Mouse (Mus musculus) CH12.LX (cell line): ENCODE results near the gene Mrgprg. TPM values are rescaled to one million over a fixed set of nuclear protein-coding genes. Genes with fewer than 3 reads are reported as not detected.

Source experiments
- DNase-seq: peaks from one replicate; pipeline ENCODE4 v3.0.0-alpha.2; 2013; ENCODE audit errors: extremely low read depth
- H3K27ac ChIP-seq: 2 replicates; pipeline ENCODE4 v1.5.1; 2012; ENCODE audit warnings: low read depth, mild to moderate bottlenecking, control low read depth, moderate library complexity; ENCODE audit not compliant: insufficient read depth
- H3K27me3 ChIP-seq: replicated peaks from 2 replicates; pipeline ENCODE3; 2012; ENCODE audit warnings: inconsistent platforms
- H3K36me3 ChIP-seq, 2 experiments: replicated peaks in 1 of 2; 2 replicates each; pipeline versions ENCODE3 to v1.6.1; 2012; ENCODE audit warnings: inconsistent platforms in 1 of 2, low read length in 1 of 2, mild to moderate bottlenecking in 1 of 2, mixed read lengths in 1 of 2, moderate library complexity in 1 of 2; ENCODE audit not compliant: control insufficient read depth in 1 of 2, insufficient read depth in 1 of 2
- H3K4me1 ChIP-seq, 2 experiments: 2 replicates each; pipeline ENCODE4 v1.6.1; 2012; ENCODE audit warnings: inconsistent platforms in 1 of 2, moderate library complexity in 1 of 2; ENCODE audit not compliant: insufficient read depth in 2 of 2, control insufficient read depth in 1 of 2
- H3K4me2 ChIP-seq: 2 replicates; pipeline ENCODE4 v1.6.1; 2012; ENCODE audit warnings: low read depth, mild to moderate bottlenecking, control low read depth; ENCODE audit not compliant: poor library complexity, insufficient read depth, severe bottlenecking
- H3K4me3 ChIP-seq, 3 experiments: fragments of 150-350 bp in 1 of 3; sonication (generic) in 1 of 3; replicated peaks in 1 of 3; 2 replicates each; pipeline versions ENCODE3 to v1.5.1; 2011 to 2012; ENCODE audit warnings: low read depth in 2 of 3, low read length in 2 of 3, mild to moderate bottlenecking in 2 of 3, moderate library complexity in 2 of 3, control low read depth in 1 of 3, improper control_type of control experiment in 1 of 3, inconsistent platforms in 1 of 3, mixed read lengths in 1 of 3; ENCODE audit not compliant: poor library complexity in 1 of 3
- H3K79me2 ChIP-seq: replicated peaks from 2 replicates; pipeline ENCODE4 v1.6.1; 2012; ENCODE audit warnings: mild to moderate bottlenecking, moderate library complexity; ENCODE audit not compliant: control insufficient read depth, poor library complexity, insufficient read depth, severe bottlenecking; ENCODE audit errors: extremely low read depth
- H3K9ac ChIP-seq: 2 replicates; pipeline ENCODE4 v1.6.1; 2012; ENCODE audit warnings: low read depth, mild to moderate bottlenecking, control low read depth, moderate library complexity; ENCODE audit not compliant: insufficient read depth
- H3K9me3 ChIP-seq: replicated peaks from 2 replicates; pipeline ENCODE3; 2012; ENCODE audit warnings: low read length, inconsistent platforms, mixed read lengths
- BHLHE40 ChIP-seq: IDR thresholded peaks from 2 replicates; pipeline ENCODE4 v1.6.1; 2011; ENCODE audit warnings: mild to moderate bottlenecking, low read depth, low read length, improper control_type of control experiment
- E2F4 ChIP-seq: IDR thresholded peaks from 2 replicates; pipeline ENCODE4 v1.6.1; 2011; ENCODE audit warnings: low read depth, low read length, improper control_type of control experiment; ENCODE audit not compliant: insufficient replicate concordance
- ELF1 ChIP-seq: IDR thresholded peaks from 2 replicates; pipeline ENCODE4 v1.6.1; 2014; ENCODE audit warnings: low read depth, mild to moderate bottlenecking, inconsistent platforms, low read length, improper control_type of control experiment
- ETS1 ChIP-seq: conservative IDR thresholded peaks from 2 replicates; pipeline ENCODE4 v1.6.1; 2012; ENCODE audit warnings: low read depth, mild to moderate bottlenecking, inconsistent platforms, low read length, improper control_type of control experiment, moderate library complexity
- HCFC1 ChIP-seq: IDR thresholded peaks from 2 replicates; pipeline ENCODE4 v1.6.1; 2012; ENCODE audit warnings: low read depth, mild to moderate bottlenecking, inconsistent platforms, low read length, improper control_type of control experiment
- KAT2A ChIP-seq: IDR thresholded peaks from 2 replicates; pipeline ENCODE4 v1.6.1; 2012; ENCODE audit warnings: low read length, improper control_type of control experiment, inconsistent platforms; ENCODE audit not compliant: insufficient replicate concordance
- MAFK ChIP-seq: IDR thresholded peaks from 2 replicates; pipeline ENCODE4 v1.6.1; 2011; ENCODE audit warnings: low read length, improper control_type of control experiment; ENCODE audit not compliant: insufficient replicate concordance
- MAZ ChIP-seq: IDR thresholded peaks from 2 replicates; pipeline ENCODE4 v1.6.1; 2012; ENCODE audit warnings: low read depth, mild to moderate bottlenecking, inconsistent platforms, low read length, improper control_type of control experiment, moderate library complexity
- MYC ChIP-seq: IDR thresholded peaks from 2 replicates; pipeline ENCODE4 v1.6.1; 2011; ENCODE audit warnings: low read depth, mild to moderate bottlenecking, improper control_type of control experiment, low read length
- NELFE ChIP-seq: IDR thresholded peaks from 2 replicates; pipeline ENCODE4 v1.6.1; 2011; ENCODE audit warnings: low read depth, low read length, improper control_type of control experiment
- NRF1 ChIP-seq: IDR thresholded peaks from 2 replicates; pipeline ENCODE4 v1.6.1; 2014; ENCODE audit warnings: low read depth, mild to moderate bottlenecking, inconsistent platforms, low read length, improper control_type of control experiment, moderate library complexity
- PAX5 ChIP-seq: IDR thresholded peaks from 2 replicates; pipeline ENCODE4 v1.6.1; 2012; ENCODE audit warnings: low read length, inconsistent platforms, mixed read lengths
- POLR2A ChIP-seq: IDR thresholded peaks from 2 replicates; pipeline ENCODE4 v1.6.1; 2011; ENCODE audit warnings: low read depth, mild to moderate bottlenecking, improper control_type of control experiment, low read length
- RAD21 ChIP-seq: IDR thresholded peaks from 2 replicates; pipeline ENCODE4 v1.6.1; 2011; ENCODE audit warnings: low read depth, mild to moderate bottlenecking, low read length, improper control_type of control experiment, moderate library complexity
- SMC3 ChIP-seq: IDR thresholded peaks from 2 replicates; pipeline ENCODE4 v1.6.1; 2011; ENCODE audit warnings: low read depth, low read length, improper control_type of control experiment
- TBP ChIP-seq: conservative IDR thresholded peaks from 2 replicates; pipeline ENCODE4 v1.6.1; 2011; ENCODE audit warnings: low read depth, low read length, improper control_type of control experiment
- TCF12 ChIP-seq: IDR thresholded peaks from 2 replicates; pipeline ENCODE4 v1.6.1; 2014; ENCODE audit warnings: low read depth, mild to moderate bottlenecking, inconsistent platforms, low read length, improper control_type of control experiment
- USF1 ChIP-seq: IDR thresholded peaks from 2 replicates; pipeline ENCODE4 v1.6.1; 2014; ENCODE audit warnings: low read depth, mild to moderate bottlenecking, inconsistent platforms, low read length, improper control_type of control experiment
- ZC3H11A ChIP-seq: IDR thresholded peaks from 2 replicates; pipeline ENCODE4 v1.6.1; 2012; ENCODE audit warnings: low read depth, mild to moderate bottlenecking, inconsistent platforms, low read length, improper control_type of control experiment
- ZKSCAN1 ChIP-seq: IDR thresholded peaks from 2 replicates; pipeline ENCODE4 v1.6.1; 2012; ENCODE audit warnings: low read depth, inconsistent platforms, low read length, improper control_type of control experiment, borderline replicate concordance
- ZMIZ1 ChIP-seq: IDR thresholded peaks from 2 replicates; pipeline ENCODE4 v1.6.1; 2012; ENCODE audit warnings: low read depth, mild to moderate bottlenecking, inconsistent platforms, low read length, improper control_type of control experiment
- dilution Hi-C: fragments of 300-500 bp; cut with MboI; formaldehyde crosslinking; loops from 2 replicates; pipeline ENCODE4 v1.14.3; 2020; ENCODE audit warnings: low sequenced_read_pairs; ENCODE audit not compliant: extremely low pct_unique_long_range_greater_than_20kb, extremely low pct_ligation_motif_present
- in situ Hi-C: fragments of 300-500 bp; cut with MboI; formaldehyde crosslinking; loops from 3 replicates; pipeline ENCODE4 v1.14.3; 2019; ENCODE audit warnings: low sequenced_read_pairs, low pct_ligation_motif_present, low pct_unique_long_range_greater_than_20kb, mixed read lengths
- polyA plus RNA-seq: library from polyadenylated mRNA; unstranded; fragments of >175 nt; gene quantifications from 2 replicates; pipeline ENCODE4 v1.2.1, GENCODE M21; 2012; ENCODE audit warnings: low read depth; ENCODE audit not compliant: insufficient read length
- total RNA-seq, 2 experiments: library from RNA; depleted of rRNA; stranded (reverse); fragments of 300-350 nt in 1 of 2; fragments of >200 nt in 1 of 2; gene quantifications; 2 replicates each; pipeline ENCODE4 v1.2.3; 2012 to 2014

Gene Mrgprg
- total and polyA plus RNA-seq, 3 experiments = not detected

- Histone ChIP-seq H3K4me1 (no peaks in the 10 kb centered on the region), H3K36me3 (no peaks in the 10 kb centered on the region), H3K27me3 (peaks cover 79% of the 10 kb centered on the region), H3K4me2 (no peak overlapping the region), H3K9me3 (no peaks in the 10 kb centered on the region), H3K9ac (no peak overlapping the region), H3K4me3 (no peak overlapping the region), H3K79me2 (no peaks in the 10 kb centered on the region), H3K27ac (no peak overlapping the region)
- DNase-seq = no peak
- dilution Hi-C loops = no loop called here
- in situ Hi-C loops = loop anchor here (25.0 kb wide), 1 partner anchor 603 kb away; no protein-coding TSS in a partner anchor
- TF ChIP-seq ETS1 (no peak), ZKSCAN1 (no peak), POLR2A (no peak), NELFE (no peak), MAFK (no peak), USF1 (no peak), BHLHE40 (no peak), RAD21 (no peak), KAT2A (no peak)
These were observed 26.1 kb downstream of the Mrgprg start for GRCm38 (mm10) chr7:143740653-143741052.

GRCm38 (mm10) chr7:143739511-143740461, 27.0 kb downstream of the Mrgprg start:
- TF ChIP-seq POLR2A (no peak), HCFC1 (no peak)
- dilution Hi-C loops = no loop called here
- in situ Hi-C loops = loop anchor here (25.0 kb wide), 1 partner anchor 602 kb away; no protein-coding TSS in a partner anchor
- H3K27ac ChIP-seq = no peak overlapping the region
- H3K9ac ChIP-seq = no peak overlapping the region
- H3K4me2 ChIP-seq = no peak overlapping the region
- no peaks in the 10 kb centered on the region for H3K79me2 ChIP-seq
- peaks cover 82% of the 10 kb centered on the region for H3K27me3 ChIP-seq
- DNase-seq = no peak
- H3K9me3 ChIP-seq = no peaks in the 10 kb centered on the region
- H3K4me1 ChIP-seq = no peaks in the 10 kb centered on the region
- H3K36me3 ChIP-seq = no peaks in the 10 kb centered on the region
- no peak overlapping the region for H3K4me3 ChIP-seq

DNA sequence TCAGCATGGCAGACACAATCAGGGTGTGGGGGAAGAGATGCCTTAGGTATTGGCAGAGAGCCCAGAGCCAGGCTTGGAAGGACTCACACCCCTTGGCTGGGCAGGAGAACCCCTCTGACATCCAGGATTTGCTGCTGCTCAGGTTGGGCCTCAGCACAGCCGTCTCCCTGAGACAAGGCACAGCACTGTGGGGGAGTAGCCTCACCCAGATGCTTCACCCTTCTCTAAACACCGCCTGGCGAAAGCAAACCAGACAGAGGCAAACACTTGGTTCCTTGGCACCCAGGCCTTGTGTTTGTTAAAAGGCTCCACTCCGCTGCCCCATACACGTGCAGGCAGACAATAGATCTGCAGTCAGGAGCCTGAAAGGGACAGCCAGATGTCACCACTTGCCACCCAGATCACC, 28.2 kb downstream of the Mrgprg start:
- Histone ChIP-seq H3K9ac (no peak overlapping the region), H3K36me3 (no peaks in the 10 kb centered on the region), H3K4me2 (no peak overlapping the region), H3K4me3 (no peak overlapping the region), H3K4me1 (no peaks in the 10 kb centered on the region), H3K27me3 (peaks cover 85% of the 10 kb centered on the region), H3K27ac (no peak overlapping the region), H3K79me2 (no peaks in the 10 kb centered on the region), H3K9me3 (no peaks in the 10 kb centered on the region)
- no peak for DNase-seq
- dilution Hi-C loops = no loop called here
- in situ Hi-C loops = loop anchor here (25.0 kb wide), 1 partner anchor 601 kb away; no protein-coding TSS in a partner anchor
- no peak for TF ChIP-seq SMC3
- TF ChIP-seq ELF1 = no peak
- TF ChIP-seq USF1 = no peak
- no peak for TF ChIP-seq PAX5
- TF ChIP-seq MAFK = no peak
- no peak for TF ChIP-seq ZC3H11A
- no peak for TF ChIP-seq KAT2A
- no peak for TF ChIP-seq MAZ
- no peak for TF ChIP-seq ZMIZ1
- no peak for TF ChIP-seq HCFC1
- TF ChIP-seq MYC = no peak
- no peak for TF ChIP-seq E2F4
- no peak for TF ChIP-seq NRF1
- TF ChIP-seq TBP = no peak
- no peak for TF ChIP-seq POLR2A
- TF ChIP-seq TCF12 = no peak
